Mouse (Mus musculus) G1E (cell line): ENCODE results near the gene Ak5.

Experiments
- CTCF ChIP-seq: IDR thresholded peaks from 2 replicates; pipeline ENCODE4 v1.5.1; 2012; ENCODE audit warnings: low read depth, low read length, inconsistent platforms, mixed read lengths
- GATA1 ChIP-seq: IDR thresholded peaks from 2 replicates; pipeline ENCODE4 v1.6.1; 2012; ENCODE audit warnings: borderline replicate concordance, low read length, inconsistent platforms, mixed read lengths
- GATA2 ChIP-seq: IDR thresholded peaks from 2 replicates; pipeline ENCODE4 v1.6.1; 2012; ENCODE audit warnings: low read depth, low read length, inconsistent platforms, borderline replicate concordance

DNA sequence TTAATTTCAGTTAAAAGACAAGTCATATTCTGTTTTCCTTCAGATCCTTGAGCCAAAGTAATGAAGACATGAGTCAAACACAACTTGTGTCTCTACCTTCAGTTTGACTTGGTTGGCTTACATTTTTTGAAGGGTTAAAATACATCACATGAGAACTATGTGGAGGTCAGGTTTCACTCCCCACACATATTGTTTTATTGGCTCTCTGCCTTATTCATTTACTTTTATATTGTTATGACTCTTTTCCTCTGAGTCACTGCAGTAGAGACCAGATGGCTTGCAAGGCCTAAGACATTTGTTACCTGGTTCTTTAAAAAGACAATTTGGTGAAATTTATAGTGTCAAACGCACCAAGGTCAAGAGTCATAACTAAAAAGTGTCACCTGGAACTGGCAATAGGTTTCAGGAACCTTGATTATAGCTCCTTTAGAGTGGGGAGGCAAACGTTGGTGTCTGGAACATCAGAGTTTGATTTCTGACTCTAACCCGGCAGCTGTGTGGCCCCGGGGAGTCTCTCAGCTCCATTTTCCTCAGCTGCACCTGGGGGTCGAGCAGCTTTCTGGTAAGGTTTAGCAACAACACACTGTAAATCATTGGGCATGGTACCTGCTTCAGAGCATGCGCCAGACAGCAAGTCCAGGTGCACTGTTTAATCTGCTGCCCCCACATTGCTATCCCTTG, 145.4 kb downstream of the Ak5 start:
- TF ChIP-seq CTCF (no peak), GATA1 (no peak), GATA2 (no peak)
